Mouse (Mus musculus) brain, embryonic 14.5 days (tissue): ENCODE data around the gene H2-M10.6.
"Not testable (repeated sequence)": the region's sequence is repeated elsewhere in the genome, so short reads cannot be mapped to it uniquely, and the experiment has no call there.

Experiments used
- CTCF ChIP-seq: fragments of 200-500 bp; IDR thresholded peaks from 2 replicates; pipeline ENCODE4 v1.5.1; 2012; ENCODE audit warnings: inconsistent platforms, mild to moderate bottlenecking, moderate library complexity, borderline replicate concordance; ENCODE audit not compliant: insufficient read depth, insufficient read length; ENCODE audit errors: extremely low read depth
- POLR2A ChIP-seq: fragments of 200-500 bp; IDR thresholded peaks from 2 replicates; pipeline ENCODE4 v1.6.1; 2012; ENCODE audit warnings: mild to moderate bottlenecking, inconsistent platforms, borderline replicate concordance; ENCODE audit not compliant: poor library complexity, insufficient read depth, insufficient read length, severe bottlenecking; ENCODE audit errors: extremely low read depth

GRCm38 (mm10) chr17:36765403-36765802 lies 46.6 kb upstream of the H2-M10.6 start:
- TF ChIP-seq CTCF, POLR2A: not testable (repeated sequence)
